In the genomic region with DNA sequence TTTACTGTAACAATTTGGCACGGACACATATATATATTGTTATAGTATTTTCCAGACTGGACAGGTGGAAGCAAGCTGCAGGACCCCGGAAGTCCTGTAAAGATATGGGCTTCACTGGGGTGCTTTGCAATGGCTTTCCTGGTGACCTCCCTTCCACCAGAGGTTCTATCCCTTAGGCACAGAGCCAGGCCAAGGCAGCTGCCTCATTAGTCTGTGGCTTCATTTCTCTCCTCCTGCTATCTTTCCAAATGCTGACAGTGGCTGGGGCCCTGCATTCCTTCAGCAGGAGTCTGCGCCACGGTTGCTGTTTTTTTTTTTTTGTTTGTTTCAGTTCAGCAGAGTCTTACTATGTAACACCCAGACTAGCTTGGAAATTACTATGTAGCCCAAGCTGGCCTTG, we compare ENCODE assay signal across 11 mouse cellular contexts. TPM values are rescaled to one million over a fixed set of nuclear protein-coding genes. Genes with fewer than 3 reads are reported as not detected.
A peak's percentile ranks its signal among the peaks of the same experiment; 100 is the strongest.
DNase-seq lines count a peak whose midpoint lies in the region; ATAC-seq and TF ChIP-seq lines count a peak whose summit lies in the region.
"Had no signal": no experiment of that assay in that cellular context is flagged by ENCODE, and none has a peak within 500 bp of the region (broad histone marks: within the 10 kb centered on the region; RNA-seq: fewer than 3 reads in every experiment).

No protein-coding gene starts in this region.

- intact Hi-C loops in gastrocnemius, adult 2 months (cut with DNase I) = no loop called here

- 47% methylated on average over 4 of the region's 4 CpGs for WGBS in kidney, embryonic 16.5 days
- 45% methylated on average over 4 of the region's 4 CpGs for WGBS in embryonic facial prominence, embryonic 12.5 days
- 44% methylated on average over 4 of the region's 4 CpGs for WGBS in hindbrain, embryonic 16.5 days
- 46% methylated on average over 4 of the region's 4 CpGs for WGBS in midbrain, embryonic 16.5 days

- no peaks in the 10 kb centered on the region for H3K36me3 ChIP-seq in kidney, embryonic 16.5 days (ENCODE audit: insufficient read depth, low read length)
- no peaks in the 10 kb centered on the region for H3K36me3 ChIP-seq in embryonic facial prominence, embryonic 12.5 days
- H3K36me3 ChIP-seq in hindbrain, embryonic 16.5 days (ENCODE audit: control insufficient read depth, insufficient read depth, low read length) = no peaks in the 10 kb centered on the region
- H3K36me3 ChIP-seq in midbrain, embryonic 16.5 days (ENCODE audit: control insufficient read depth, insufficient read depth, low read length) = no peaks in the 10 kb centered on the region

- peaks cover 57% of the 10 kb centered on the region for H3K27me3 ChIP-seq in kidney, embryonic 16.5 days (ENCODE audit: insufficient read depth, low read length)
- H3K27me3 ChIP-seq in embryonic facial prominence, embryonic 12.5 days = peaks cover 63% of the 10 kb centered on the region
- H3K27me3 ChIP-seq in hindbrain, embryonic 16.5 days (replicated peaks; ENCODE audit: control insufficient read depth, insufficient read depth, low read length) = no peaks in the 10 kb centered on the region; the same call in 1 of the 2 replicates
- H3K27me3 ChIP-seq in midbrain, embryonic 16.5 days (ENCODE audit: control insufficient read depth, insufficient read depth, low read depth, low read length) = no peaks in the 10 kb centered on the region

- no peak for DNase-seq in kidney, adult 11 months
- DNase-seq in gastrocnemius, adult 2 months = no peak
- DNase-seq in layer of hippocampus, adult 8-10 months (ENCODE audit: low spot score in 2 of 2) = no peak
- DNase-seq in thymus, postnatal 0 days (ENCODE audit: low spot score) = no peak

- no peak for TF ChIP-seq CTCF in gastrocnemius, adult 2 months (IDR thresholded peaks at IDR 0.05)

- peaks cover 23% of the 10 kb centered on the region for H3K4me1 ChIP-seq in kidney, embryonic 16.5 days (ENCODE audit: insufficient read depth, low read length)
- peaks cover 18% of the 10 kb centered on the region for H3K4me1 ChIP-seq in embryonic facial prominence, embryonic 12.5 days
- peaks cover 30% of the 10 kb centered on the region for H3K4me1 ChIP-seq in hindbrain, embryonic 16.5 days (ENCODE audit: control insufficient read depth, insufficient read depth, low read depth, low read length)
- H3K4me1 ChIP-seq in midbrain, embryonic 16.5 days (ENCODE audit: control insufficient read depth, insufficient read depth, low read length) = peaks cover 31% of the 10 kb centered on the region

- no peak overlapping the region for H3K27ac ChIP-seq in kidney, embryonic 16.5 days (ENCODE audit: low read length)
- H3K27ac ChIP-seq in embryonic facial prominence, embryonic 12.5 days = no peak overlapping the region
- H3K27ac ChIP-seq in hindbrain, embryonic 16.5 days (ENCODE audit: low read depth, low read length) = peak overlapping the region; percentile 97
- peak overlapping the region; percentile 96 for H3K27ac ChIP-seq in midbrain, embryonic 16.5 days (ENCODE audit: low read length)
- no peak overlapping the region for H3K27ac ChIP-seq in gastrocnemius, adult 2 months
- H3K27ac ChIP-seq: macrophage had no signal

- ATAC-seq in kidney, embryonic 16.5 days (ENCODE audit: low FRiP score, low TSS enrichment) = no peak
- ATAC-seq in embryonic facial prominence, embryonic 12.5 days (ENCODE audit: insufficient number of reproducible peaks, insufficient read depth, low FRiP score, low TSS enrichment) = no peak
- ATAC-seq in hindbrain, embryonic 16.5 days = no peak
- ATAC-seq in midbrain, embryonic 16.5 days = no peak
- ATAC-seq: Patski had no signal

- H3K4me3 ChIP-seq in kidney, embryonic 16.5 days (ENCODE audit: low read length) = peak overlapping the region; percentile 56
- H3K4me3 ChIP-seq in embryonic facial prominence, embryonic 12.5 days = peak overlapping the region; percentile 69; the same call in 1 of the 2 replicates
- H3K4me3 ChIP-seq in hindbrain, embryonic 16.5 days (ENCODE audit: low read length) = peak overlapping the region; percentile 87
- H3K4me3 ChIP-seq in midbrain, embryonic 16.5 days (ENCODE audit: low read depth, low read length) = peak overlapping the region; percentile 69
- no peak overlapping the region for H3K4me3 ChIP-seq in gastrocnemius, adult 2 months

- peak overlapping the region; percentile 99 for H3K4me2 ChIP-seq in kidney, embryonic 16.5 days (replicated peaks; ENCODE audit: low read depth, low read length)
- H3K4me2 ChIP-seq in embryonic facial prominence, embryonic 12.5 days (replicated peaks) = peak overlapping the region; percentile 100
- peak overlapping the region; percentile 93 for H3K4me2 ChIP-seq in hindbrain, embryonic 16.5 days (ENCODE audit: low read length)
- H3K4me2 ChIP-seq in midbrain, embryonic 16.5 days (ENCODE audit: low read length) = peak overlapping the region; percentile 86

- H3K9ac ChIP-seq in kidney, embryonic 16.5 days (replicated peaks; ENCODE audit: low read length) = no peak overlapping the region
- H3K9ac ChIP-seq in embryonic facial prominence, embryonic 12.5 days = no peak overlapping the region; the same call in 1 of the 2 replicates
- peak overlapping the region; percentile 91 for H3K9ac ChIP-seq in hindbrain, embryonic 16.5 days (ENCODE audit: low read depth, low read length)
- peak overlapping the region; percentile 83 for H3K9ac ChIP-seq in midbrain, embryonic 16.5 days (ENCODE audit: low read depth, low read length)

- H3K9me3 ChIP-seq in kidney, embryonic 16.5 days (ENCODE audit: low read length) = no peaks in the 10 kb centered on the region
- no peaks in the 10 kb centered on the region for H3K9me3 ChIP-seq in embryonic facial prominence, embryonic 12.5 days
- no peaks in the 10 kb centered on the region for H3K9me3 ChIP-seq in hindbrain, embryonic 16.5 days (ENCODE audit: control insufficient read depth, low read length)
- H3K9me3 ChIP-seq in midbrain, embryonic 16.5 days (replicated peaks; ENCODE audit: control insufficient read depth, low read length, poor library complexity, severe bottlenecking) = no peaks in the 10 kb centered on the region

RNA-seq across cellular contexts. Expression of a gene that starts 1.1 kb away (rescaled TPM):
- polyA plus RNA-seq in kidney, embryonic 16.5 days (2015; fragmentation: Nextera tagmentation; extraction: Ambion mirVana) = 0.05 and 0.09 TPM in 2 replicates
- polyA plus RNA-seq in embryonic facial prominence, embryonic 12.5 days (2016; fragmentation: Nextera tagmentation; extraction: Ambion mirVana) = 1.00 and 1.5 TPM in 2 replicates
- 25.9 and 27.0 TPM in 2 replicates for polyA plus RNA-seq in hindbrain, embryonic 16.5 days (2015; fragmentation: Nextera tagmentation; extraction: Ambion mirVana)
- 28.0 and 29.5 TPM in 2 replicates for polyA plus RNA-seq in midbrain, embryonic 16.5 days (2015; fragmentation: Nextera tagmentation; extraction: Ambion mirVana)
- under 1 TPM; 0.06 to 0.10 TPM for total RNA-seq in gastrocnemius, adult 2 months (2021)
- 1 to 10 TPM; 1.9 to 2.3 (median 2.1) TPM for total RNA-seq in layer of hippocampus, adult 8-10 months (2022)
- not detected in 2 replicates for polyA plus RNA-seq in thymus, postnatal 0 days (2015; fragmentation: Nextera tagmentation; extraction: Ambion mirVana)
- total RNA-seq: granulocyte monocyte progenitor cell, adult 5-6 weeks had no signal
- polyA plus RNA-seq: macrophage had no signal

RNA-seq across cellular contexts. Expression of a gene that starts 40.1 kb away (rescaled TPM):
- 3.4 and 4.0 TPM in 2 replicates for polyA plus RNA-seq in kidney, embryonic 16.5 days (2015; fragmentation: Nextera tagmentation; extraction: Ambion mirVana)
- 6.7 and 8.0 TPM in 2 replicates for polyA plus RNA-seq in embryonic facial prominence, embryonic 12.5 days (2016; fragmentation: Nextera tagmentation; extraction: Ambion mirVana)
- 0.90 and 1.9 TPM in 2 replicates for polyA plus RNA-seq in hindbrain, embryonic 16.5 days (2015; fragmentation: Nextera tagmentation; extraction: Ambion mirVana)
- 0.26 and 0.40 TPM in 2 replicates for polyA plus RNA-seq in midbrain, embryonic 16.5 days (2015; fragmentation: Nextera tagmentation; extraction: Ambion mirVana)
- 1 to 10 TPM in 1 of 2 experiments, under 1 TPM in 1; 0.54 to 1.2 TPM for total RNA-seq in gastrocnemius, adult 2 months (2021)
- 1 to 10 TPM in 1 of 4 experiments, under 1 TPM in 3; 0.56 to 1.2 (median 0.73) TPM for total RNA-seq in layer of hippocampus, adult 8-10 months (2022)
- polyA plus RNA-seq in thymus, postnatal 0 days (2015; fragmentation: Nextera tagmentation; extraction: Ambion mirVana) = 6.1 and 7.7 TPM in 2 replicates
- total RNA-seq: granulocyte monocyte progenitor cell, adult 5-6 weeks had no signal
- polyA plus RNA-seq: macrophage had no signal

Comparison
In these comparisons a context has a peak if more than half of its experiments do, and no peak if none do; other contexts are left out.
1. H3K27ac ChIP-seq: peak in hindbrain, embryonic 16.5 days (single experiment) and midbrain, embryonic 16.5 days (single experiment); none in kidney, embryonic 16.5 days (single experiment), embryonic facial prominence, embryonic 12.5 days (single experiment) and gastrocnemius, adult 2 months (single experiment).
2. H3K9ac ChIP-seq: peak in hindbrain, embryonic 16.5 days (single experiment) and midbrain, embryonic 16.5 days (single experiment); none in kidney, embryonic 16.5 days (single experiment) and embryonic facial prominence, embryonic 12.5 days (single experiment).
3. RNA of a gene that starts 1.1 kb away (polyA plus RNA-seq): 28.0 to 29.5 TPM in midbrain, embryonic 16.5 days and 25.9 to 27.0 TPM in hindbrain, embryonic 16.5 days; 1.00 to 1.5 TPM in embryonic facial prominence, embryonic 12.5 days, 0.05 to 0.09 TPM in kidney, embryonic 16.5 days and not detected in thymus, postnatal 0 days; every median in the first group is over 10 times any median in the second.
4. Peak in every context shown above with its lines, with median percentiles within 50 percentile points of each other: H3K4me2 ChIP-seq.